Mouse (Mus musculus): Measurements from ENCODE around the gene Mier1.

The Mier1 gene

GRCm38 (mm10) chr4:103171256-103171655 is 57.1 kb downstream of the Mier1 start:
- DNase-seq, result peak; percentile 24

- DNase-seq, result no peak
Observed at GRCm38 (mm10) chr4:103173507-103173906, 59.3 kb downstream of the Mier1 start.

DNA sequence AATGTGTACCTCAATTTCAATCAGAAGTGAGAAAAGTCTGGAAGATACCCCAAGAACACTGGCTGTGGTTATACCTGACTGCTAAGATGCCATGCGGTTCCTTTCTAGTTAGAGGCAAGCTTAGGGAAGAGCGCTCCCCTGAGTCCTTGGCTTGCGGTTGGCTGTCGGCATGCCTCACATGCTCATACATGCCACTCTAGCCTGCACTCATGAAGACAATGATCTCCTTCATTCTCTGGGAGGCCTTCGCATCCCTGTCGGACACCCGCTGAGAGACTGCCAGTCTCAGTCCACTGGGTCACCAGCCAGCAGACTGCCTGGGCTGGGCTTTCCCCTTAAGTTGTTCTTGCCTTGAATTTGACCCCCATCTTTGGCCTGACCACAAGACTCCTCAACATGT is 59.8 kb downstream of the Mier1 start:
- DNase-seq, result no peak

GRCm38 (mm10) chr4:103177681-103178080 is 63.5 kb downstream of the Mier1 start:
- DNase-seq, result no peak

DNA sequence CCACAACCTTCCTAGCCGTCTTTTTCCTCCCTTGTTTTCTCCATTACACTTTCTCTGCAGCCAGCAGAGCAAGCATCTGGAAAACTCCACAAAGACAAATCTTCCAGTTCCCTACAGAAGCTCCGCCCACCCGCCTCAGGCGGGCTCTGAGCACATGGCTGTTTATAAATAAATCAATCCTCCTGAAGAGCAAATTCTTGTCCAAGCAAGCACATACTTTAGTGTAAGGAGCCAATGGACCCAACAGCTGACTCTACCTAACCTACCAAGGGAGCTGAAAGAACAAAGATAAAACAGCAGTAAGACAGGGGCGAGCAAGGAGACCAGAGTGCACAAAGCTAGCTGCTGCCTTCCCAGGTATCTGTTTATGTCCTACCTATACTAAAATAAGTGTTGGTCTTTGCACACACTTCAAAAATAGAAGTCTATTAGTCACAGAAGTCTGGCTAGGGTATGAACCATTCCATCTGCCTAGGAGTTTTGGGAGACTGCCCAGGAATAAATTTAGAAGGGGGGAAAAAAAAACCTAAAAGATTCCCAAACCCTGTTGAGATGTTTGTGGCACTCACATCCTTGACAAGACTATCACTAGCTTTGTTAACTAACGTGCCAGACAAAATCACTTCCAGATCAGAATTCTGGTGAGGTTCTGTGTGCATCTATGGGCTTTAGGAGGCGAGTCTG is 64.6 kb downstream of the Mier1 start:
- peak; percentile 57 for DNase-seq

DNA sequence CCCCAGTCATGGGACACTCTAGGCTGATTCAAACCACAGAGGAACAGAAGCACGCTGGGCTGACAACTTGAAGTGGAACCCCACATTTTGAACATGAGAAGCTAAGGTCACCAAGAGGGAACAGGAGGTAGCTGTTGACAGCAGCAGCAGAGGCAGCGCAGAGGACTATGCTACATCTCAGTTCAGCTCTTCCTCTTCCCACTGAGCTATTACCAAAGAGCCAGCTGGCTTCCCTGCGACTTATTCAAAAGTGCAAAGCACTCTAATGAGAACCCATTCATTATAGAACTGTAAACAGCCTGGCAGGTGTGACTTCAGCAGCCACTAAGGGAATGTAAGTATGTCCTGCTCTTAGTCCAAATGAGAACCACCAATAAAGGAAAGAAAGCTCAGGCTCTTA is 65.4 kb downstream of the Mier1 start:
- DNase-seq, result no peak

DNA sequence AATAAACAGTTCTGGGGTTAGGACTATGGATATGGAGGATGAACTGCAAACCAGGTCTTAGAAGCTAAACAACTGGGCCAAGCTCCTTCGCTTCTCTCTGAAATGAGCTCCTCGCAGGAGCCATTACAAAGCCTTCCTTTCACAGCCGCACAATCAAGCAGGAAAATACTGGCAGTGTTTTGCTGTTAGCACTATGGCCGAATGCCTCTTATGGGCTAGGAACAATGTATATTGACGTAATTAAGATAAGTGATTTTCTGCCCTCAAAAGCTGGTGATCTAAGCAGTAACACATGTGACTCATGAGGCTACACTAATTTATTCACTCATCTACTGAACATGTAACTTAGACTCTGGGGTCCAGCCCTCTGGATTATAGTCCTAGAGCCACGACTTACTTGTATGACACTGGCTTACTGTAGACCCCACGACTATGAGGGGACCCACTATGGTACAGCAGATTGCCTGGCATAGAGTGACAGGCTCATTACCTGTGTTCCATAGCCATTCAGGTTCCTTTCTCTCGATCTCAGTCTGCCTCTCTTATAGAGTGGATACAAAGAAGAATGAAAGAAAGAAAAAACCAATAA is 66.2 kb downstream of the Mier1 start:
- no peak for DNase-seq

DNA sequence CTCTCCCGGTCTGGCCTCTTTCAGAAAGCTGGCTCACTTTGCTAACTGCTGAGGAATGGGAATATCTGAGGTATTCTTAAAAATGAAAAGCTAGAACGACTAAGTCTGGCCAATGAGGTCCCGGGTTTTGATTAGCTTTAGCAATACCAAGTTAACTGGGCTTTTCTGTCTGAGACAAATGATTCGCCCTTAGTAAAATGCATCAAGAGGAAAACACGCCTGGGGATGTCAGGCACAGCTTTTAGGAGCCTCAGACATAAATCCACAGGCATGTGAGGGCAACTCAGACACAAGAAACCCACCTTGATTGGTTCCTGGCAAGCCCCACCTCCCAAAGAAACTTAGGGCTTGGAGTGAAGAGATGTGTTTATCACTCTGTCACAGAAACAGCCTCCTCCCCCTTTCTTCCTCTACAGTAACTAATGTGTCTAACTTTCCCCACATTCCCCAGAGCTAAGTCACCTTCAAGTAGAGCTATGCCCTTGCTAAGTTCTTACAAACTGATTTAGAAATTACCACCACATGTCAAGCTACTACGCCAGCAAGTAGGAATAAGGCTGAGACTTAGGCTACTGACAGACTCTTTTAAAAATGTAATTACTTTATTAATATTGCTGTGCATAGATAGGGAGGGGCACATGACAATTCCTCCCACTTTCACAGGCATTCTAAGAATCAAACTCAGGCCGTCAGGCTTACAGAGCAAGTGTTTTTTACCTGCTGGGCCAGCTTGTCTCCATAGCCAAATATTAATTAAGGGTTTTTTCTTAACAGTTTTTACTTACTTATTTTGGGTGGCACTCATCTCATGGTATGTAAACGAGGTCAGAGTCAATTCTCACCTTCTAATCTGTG is 74.8 kb downstream of the Mier1 start:
- no peak for DNase-seq

DNA sequence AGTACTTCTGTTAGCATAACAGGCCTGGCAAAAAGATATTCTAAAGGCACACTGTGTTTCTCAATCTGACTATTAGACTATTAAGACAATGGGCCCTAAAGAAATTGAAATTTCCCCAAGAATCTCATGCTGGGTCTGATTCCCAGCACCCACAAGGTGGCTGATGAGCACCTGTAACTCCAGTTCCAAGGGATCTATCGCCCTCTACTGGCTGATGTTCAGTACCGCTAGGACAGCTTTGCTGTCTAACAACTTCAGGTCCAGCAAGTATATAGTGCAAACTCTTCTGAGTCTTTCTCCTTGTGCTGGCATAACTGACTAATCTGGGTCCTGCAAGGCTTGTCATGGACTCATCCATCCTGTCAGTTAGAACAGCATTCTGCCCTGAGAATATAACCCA is 78.2 kb downstream of the Mier1 start:
- no peak for DNase-seq

GRCm38 (mm10) chr4:103197401-103197800 is 83.2 kb downstream of the Mier1 start:
- no peak for DNase-seq

DNA sequence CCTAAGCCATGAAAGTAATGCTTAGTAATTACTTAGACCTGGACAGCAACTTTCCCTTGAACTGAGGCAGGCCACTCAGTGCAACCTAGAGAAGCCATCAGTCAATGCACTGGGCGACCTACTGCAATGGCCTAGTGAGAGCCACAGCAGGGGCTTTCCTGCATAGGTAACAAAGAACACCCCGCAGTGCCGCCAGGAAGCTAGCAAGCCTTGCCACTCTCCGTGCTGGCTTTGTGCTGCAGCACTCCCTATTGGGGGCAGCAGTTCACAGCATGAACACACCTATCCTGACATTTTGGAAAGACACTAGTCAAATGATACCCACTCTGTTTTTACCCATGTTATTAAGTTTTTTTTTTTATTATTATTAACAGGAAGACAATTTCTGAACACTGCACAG is 84.9 kb downstream of the Mier1 start:
- DNase-seq, result no peak

DNA sequence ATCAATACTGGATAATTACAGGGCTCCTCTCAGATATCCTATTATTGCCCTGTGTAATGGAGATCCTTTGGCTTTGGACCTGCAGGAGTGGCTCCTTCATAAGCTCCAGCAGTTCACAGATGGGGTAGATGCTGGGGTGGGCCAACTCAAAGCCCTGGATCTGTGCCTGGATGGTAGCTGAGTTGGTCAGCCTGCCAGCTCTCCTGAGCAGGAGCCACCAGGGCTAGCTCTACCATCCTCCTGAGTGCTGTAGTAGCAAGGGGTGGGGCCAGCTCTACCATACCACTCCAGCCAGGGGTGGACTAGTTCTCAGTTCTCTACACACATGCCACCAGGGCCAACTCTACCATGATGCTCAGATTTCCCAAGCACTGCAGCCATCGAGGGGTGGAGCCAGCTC is 85.9 kb downstream of the Mier1 start:
- no peak for DNase-seq

DNA sequence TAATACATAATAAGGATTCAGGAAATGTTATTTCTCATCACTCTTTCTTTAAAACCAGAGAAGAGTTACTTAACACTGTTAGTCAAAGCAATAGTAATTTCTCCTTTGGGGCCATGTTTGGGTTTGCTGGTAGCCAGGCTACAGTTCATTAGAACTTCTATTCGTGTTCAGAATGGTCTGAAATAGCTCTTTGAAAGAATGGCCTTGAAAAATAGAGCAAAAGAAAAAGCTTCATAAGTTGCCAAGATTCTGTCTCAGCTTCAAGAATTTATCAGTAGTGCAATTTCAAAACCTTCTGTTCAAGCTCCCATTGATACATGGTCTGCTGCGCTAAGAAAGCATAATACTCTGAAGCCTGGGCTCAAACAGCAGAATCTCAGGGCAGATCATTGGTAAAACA is 89.5 kb downstream of the Mier1 start:
- DNase-seq, result no peak

GRCm38 (mm10) chr4:103208553-103208952 is 94.4 kb downstream of the Mier1 start:
- no peak for DNase-seq

DNA sequence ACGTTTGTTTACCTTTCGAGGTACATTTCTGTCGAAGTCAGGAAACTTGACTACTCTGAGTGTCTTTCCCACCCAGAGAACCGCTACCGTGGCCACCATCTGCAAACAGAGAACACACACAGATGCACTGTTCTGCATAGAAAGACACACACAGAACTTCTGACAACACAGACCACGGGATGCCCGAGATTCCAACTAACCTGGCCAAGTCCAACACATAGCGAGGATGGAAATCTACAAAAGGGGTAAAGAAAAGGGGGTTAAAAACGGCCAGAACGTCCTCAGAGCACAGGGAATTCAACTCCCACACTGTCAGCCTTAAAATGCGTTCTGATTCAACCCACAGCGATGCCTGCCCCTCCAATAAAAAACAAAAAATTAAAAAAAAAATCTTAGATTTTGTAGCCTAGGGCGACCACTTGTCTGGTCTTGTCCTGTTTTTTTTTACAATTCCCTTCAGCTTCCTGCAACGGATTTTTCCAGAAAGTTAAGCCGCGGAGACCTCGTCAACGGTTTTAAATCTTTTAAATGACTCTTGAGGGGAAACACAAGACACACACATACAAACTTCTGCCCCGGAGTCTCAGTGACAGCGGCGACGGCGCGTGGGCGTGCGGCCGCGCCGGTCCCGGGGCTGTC is 99.8 kb downstream of the Mier1 start:
- DNase-seq, result peak; percentile 9

- DNase-seq, result peak; percentile 81
Observed at GRCm38 (mm10) chr4:103214498-103214924, 100.3 kb downstream of the Mier1 start.

All from right cerebral cortex, postnatal 25 days (tissue).